Mouse (Mus musculus) brown adipose tissue, adult 24 weeks (tissue): ENCODE measurements around the gene Syne3. TPM values are rescaled to one million over a fixed set of nuclear protein-coding genes. Genes with fewer than 3 reads are reported as not detected.

Source experiments
- H3K27ac ChIP-seq: fragments of 200-500 bp; replicated peaks from 2 replicates; pipeline ENCODE4 v1.5.1; 2012; ENCODE audit warnings: low read depth, mild to moderate bottlenecking, low read length
- H3K4me1 ChIP-seq: fragments of 200-500 bp; 2 replicates; pipeline ENCODE4 v1.6.1; 2012; ENCODE audit warnings: low read length, mixed read lengths; ENCODE audit not compliant: control insufficient read depth, insufficient read depth, insufficient read length
- H3K4me3 ChIP-seq: fragments of 200-500 bp; 2 replicates; pipeline ENCODE4 v1.5.1; 2012; ENCODE audit warnings: low read depth, mild to moderate bottlenecking, low read length, moderate library complexity; ENCODE audit not compliant: insufficient read depth
- polyA plus RNA-seq: library from polyadenylated mRNA; stranded (reverse); fragments of >200 nt; gene quantifications from 2 replicates; pipeline ENCODE4 v1.2.4, GENCODE M21; 2012; ENCODE audit not compliant: missing spikeins, insufficient read depth, insufficient read length

Gene Syne3
- polyA plus RNA-seq, 1 experiment = 3.3 TPM

- Histone ChIP-seq H3K4me3 (peak within 1 kb of the TSS; percentile 82), H3K4me1 (peaks cover 8% of the 10 kb centered on the region), H3K27ac (peak within 1 kb of the TSS; percentile 74)
These were observed 22.7 kb upstream of the Syne3 start, which contains the start of gene Glrx5 for GRCm38 (mm10) chr12:105032147-105032831. Gene Glrx5 (plus strand): TSS chr12:105032688.

GRCm38 (mm10) chr12:105031081-105032058 lies 21.8 kb upstream of the Syne3 start:
- Histone ChIP-seq H3K4me3 (peak overlapping the region; percentile 76), H3K4me1 (peaks cover 7% of the 10 kb centered on the region; the same call in 1 of the 2 replicates), H3K27ac (0 out of 2 replicates have a peak overlapping the region, but pooled peaks have one; percentile 24)

- Histone ChIP-seq H3K27ac (no peak overlapping the region), H3K4me1 (peaks cover 4% of the 10 kb centered on the region; the same call in 1 of the 2 replicates), H3K4me3 (no peak overlapping the region)
These were observed 20.3 kb upstream of the Syne3 start for GRCm38 (mm10) chr12:105029890-105030289.

- Histone ChIP-seq H3K4me1 (peaks cover 4% of the 10 kb centered on the region; the same call in 1 of the 2 replicates), H3K27ac (no peak overlapping the region), H3K4me3 (no peak overlapping the region)
These were observed 17.8 kb upstream of the Syne3 start for GRCm38 (mm10) chr12:105027323-105027991.

GRCm38 (mm10) chr12:105025947-105026586 lies 16.5 kb upstream of the Syne3 start:
- no peak overlapping the region for H3K4me3 ChIP-seq
- no peak overlapping the region for H3K27ac ChIP-seq
- H3K4me1 ChIP-seq = peaks cover 3% of the 10 kb centered on the region; the same call in 1 of the 2 replicates

- no peaks in the 10 kb centered on the region for H3K4me1 ChIP-seq
- H3K27ac ChIP-seq = no peak overlapping the region
- H3K4me3 ChIP-seq = no peak overlapping the region
These were observed 15.8 kb upstream of the Syne3 start for GRCm38 (mm10) chr12:105025271-105025946.

GRCm38 (mm10) chr12:105022776-105023175 lies 13.2 kb upstream of the Syne3 start:
- H3K4me1 ChIP-seq = no peaks in the 10 kb centered on the region
- no peak overlapping the region for H3K27ac ChIP-seq
- no peak overlapping the region for H3K4me3 ChIP-seq

GRCm38 (mm10) chr12:105022141-105022540 lies 12.5 kb upstream of the Syne3 start:
- Histone ChIP-seq H3K4me1 (no peaks in the 10 kb centered on the region), H3K4me3 (no peak overlapping the region), H3K27ac (no peak overlapping the region)

GRCm38 (mm10) chr12:105021441-105022069 lies 11.9 kb upstream of the Syne3 start:
- Histone ChIP-seq H3K27ac (no peak overlapping the region), H3K4me1 (no peaks in the 10 kb centered on the region), H3K4me3 (no peak overlapping the region)

GRCm38 (mm10) chr12:105019359-105020219 lies 10.0 kb upstream of the Syne3 start:
- no peak overlapping the region for H3K27ac ChIP-seq
- H3K4me1 ChIP-seq = no peaks in the 10 kb centered on the region
- no peak overlapping the region for H3K4me3 ChIP-seq

GRCm38 (mm10) chr12:105016639-105017038 lies 7.0 kb upstream of the Syne3 start:
- H3K27ac ChIP-seq = no peak overlapping the region
- H3K4me1 ChIP-seq = no peaks in the 10 kb centered on the region; the same call in 1 of the 2 replicates
- H3K4me3 ChIP-seq = no peak overlapping the region

GRCm38 (mm10) chr12:105016199-105016598 lies 6.6 kb upstream of the Syne3 start:
- no peak overlapping the region for H3K27ac ChIP-seq
- no peaks in the 10 kb centered on the region; the same call in 1 of the 2 replicates for H3K4me1 ChIP-seq
- H3K4me3 ChIP-seq = no peak overlapping the region

- H3K27ac ChIP-seq = peak overlapping the region; percentile 55; the same call in 1 of the 2 replicates
- peak overlapping the region; percentile 29; the same call in 1 of the 2 replicates for H3K4me3 ChIP-seq
- H3K4me1 ChIP-seq = peaks cover 8% of the 10 kb centered on the region
These were observed 3.5 kb upstream of the Syne3 start for GRCm38 (mm10) chr12:105013065-105013464.
